Mouse (Mus musculus) left cerebral cortex, adult 2 months (tissue): ENCODE measurements around the gene Ehd2. TPM values are rescaled to one million over a fixed set of nuclear protein-coding genes. Genes with fewer than 3 reads are reported as not detected.
"Not testable (repeated sequence)": the region's sequence is repeated elsewhere in the genome, so short reads cannot be mapped to it uniquely, and the experiment has no call there.

ENCODE experiments used
- DNase-seq, 2 experiments: peaks; one replicate each; pipeline ENCODE4 v3.0.0; 2021 to 2022; ENCODE audit warnings: low spot score in 2 of 2, mixed read lengths in 1 of 2; ENCODE audit errors: extremely low spot score in 1 of 2
- H3K27ac ChIP-seq: fragments of 200-600 bp; 2 replicates; pipeline ENCODE4 v1.8.1; 2022
- H3K4me3 ChIP-seq: fragments of 200-600 bp; 2 replicates; pipeline ENCODE4 v1.8.1; 2022
- CTCF ChIP-seq: fragments of 200-600 bp; IDR thresholded peaks from 2 replicates; pipeline ENCODE4 v1.8.1; 2022; ENCODE audit warnings: antibody characterized with exemption, mild to moderate bottlenecking, moderate library complexity
- intact Hi-C: fragments of 180-260 bp; cut with DNase I; formaldehyde crosslinking; loops from one replicate; pipeline ENCODE4 v1.15.1; 2025
- total RNA-seq, 2 experiments: library from RNA; stranded (reverse); gene quantifications; 2 replicates each; pipeline ENCODE4 v1.2.3; 2021

Gene Ehd2
- total RNA-seq, 2 experiments from 2014 or later: 6.4 to 6.7 TPM

DNA sequence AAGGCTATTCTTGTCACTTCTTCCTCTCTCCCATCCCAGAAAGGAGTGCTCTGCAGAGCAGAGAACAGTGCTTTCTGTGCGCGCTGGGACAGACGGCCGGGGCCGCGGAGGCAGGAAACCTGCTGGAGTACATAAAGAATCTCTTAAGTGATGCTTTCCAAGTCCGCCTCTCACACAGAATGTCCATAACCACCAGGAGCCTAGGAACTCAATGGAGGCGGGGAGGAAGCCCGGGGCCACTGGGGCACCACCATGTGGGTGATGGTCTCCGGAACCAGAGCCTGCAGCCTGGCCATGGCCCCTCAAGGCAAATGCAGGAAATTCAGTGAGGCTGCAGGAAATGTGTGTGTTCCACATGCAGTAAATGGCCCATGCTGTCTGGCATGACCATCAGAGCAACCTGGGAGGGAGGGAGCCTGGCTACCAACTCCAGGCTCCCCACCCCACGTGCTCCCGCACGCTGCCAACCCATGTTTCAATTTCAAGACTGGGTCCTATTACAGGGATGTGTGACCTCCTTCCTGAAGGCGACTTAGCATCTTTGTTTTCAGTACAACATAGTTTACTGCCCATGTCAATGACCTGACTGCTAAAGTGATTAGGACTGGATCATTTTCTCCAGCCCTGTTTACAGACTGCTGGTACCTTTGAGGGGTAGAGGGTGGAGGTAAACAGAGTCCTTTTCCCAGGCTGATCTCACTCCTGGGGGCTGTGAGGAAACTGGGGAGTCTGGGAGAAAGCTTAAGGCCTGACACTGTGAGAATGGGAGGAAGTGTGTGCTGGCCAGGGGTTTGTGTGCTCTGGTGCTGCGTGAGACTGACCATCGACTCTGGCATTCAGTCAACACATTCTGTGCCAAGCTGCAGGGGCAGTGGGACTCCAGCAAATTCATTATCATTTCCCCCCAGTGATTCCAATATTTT lies 33.7 kb downstream of the Ehd2 start:
- TF ChIP-seq CTCF: no peak
- intact Hi-C loops: loop anchor here (1.0 kb wide), 2 partner anchors 12 to 13 kb away; no protein-coding TSS in a partner anchor
- Histone ChIP-seq H3K27ac (peak overlapping the region; percentile 70), H3K4me3 (no peak overlapping the region)
- DNase-seq: peak in 1 of 2 experiments; percentile 65

DNA sequence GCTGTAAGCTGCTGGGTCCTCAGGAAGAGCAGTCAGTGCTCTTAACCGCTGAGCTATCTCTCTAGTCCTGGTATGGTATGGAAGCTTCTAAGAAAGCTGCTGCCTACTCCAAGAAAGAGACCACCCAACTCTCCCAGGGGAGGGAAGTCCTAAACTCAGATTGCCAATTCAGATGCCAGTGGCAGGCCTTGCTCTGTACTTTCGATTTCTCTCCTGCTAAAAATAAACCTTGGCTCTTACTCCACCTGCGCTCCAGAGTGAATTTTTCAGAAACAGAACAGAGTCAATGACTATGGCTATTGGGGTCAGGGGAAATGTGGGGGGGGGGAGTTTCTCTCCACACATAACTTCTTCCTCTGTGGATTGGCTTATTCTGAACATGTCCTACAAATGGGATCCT lies 35.7 kb downstream of the Ehd2 start:
- intact Hi-C loops: no loop called here
- no peak for TF ChIP-seq CTCF
- Histone ChIP-seq H3K4me3 (no peak overlapping the region), H3K27ac (no peak overlapping the region)
- no peak for DNase-seq

DNA sequence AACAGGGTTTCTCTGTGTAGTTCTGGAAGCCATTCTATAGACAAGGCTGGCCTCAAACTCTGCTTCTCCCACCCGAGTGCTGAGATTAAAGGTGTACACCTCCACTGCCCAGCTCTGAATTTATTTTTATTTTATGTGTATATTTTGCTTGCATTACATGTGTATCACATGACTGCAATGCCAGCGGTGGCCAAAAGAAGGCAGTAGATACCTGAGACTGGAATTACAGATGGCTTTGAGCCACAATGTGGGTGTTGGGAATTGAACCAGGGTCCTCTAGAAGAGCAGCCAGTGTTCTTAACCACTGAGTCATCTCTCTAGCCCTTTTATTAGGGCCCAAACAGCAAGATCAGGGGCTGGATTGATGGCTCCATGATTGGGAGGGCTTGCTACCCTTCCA lies 36.8 kb downstream of the Ehd2 start:
- intact Hi-C loops: no loop called here
- TF ChIP-seq CTCF: peak; percentile 30
- no peak overlapping the region for H3K4me3 ChIP-seq
- no peak overlapping the region for H3K27ac ChIP-seq
- no peak for DNase-seq

DNA sequence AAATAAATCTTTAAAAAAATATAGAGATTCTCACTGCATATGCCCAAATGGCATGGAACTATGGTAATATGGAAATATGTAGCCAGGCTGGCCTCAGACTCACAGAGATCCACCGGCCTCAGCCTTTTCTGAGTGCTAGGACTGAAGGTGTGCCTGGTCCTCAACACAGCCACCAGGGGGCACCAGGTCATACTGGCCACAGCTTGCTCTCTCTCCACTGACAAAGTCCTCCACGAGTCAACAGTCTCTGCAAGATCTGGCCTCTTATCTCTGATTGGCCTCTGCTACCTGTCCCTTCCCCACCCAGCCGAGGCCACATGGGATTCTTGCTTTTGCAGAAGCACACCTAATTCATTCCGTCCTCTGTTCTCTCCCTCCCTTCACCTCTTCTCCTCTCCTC lies 37.5 kb downstream of the Ehd2 start:
- no peak overlapping the region for H3K4me3 ChIP-seq
- intact Hi-C loops: no loop called here
- no peak overlapping the region for H3K27ac ChIP-seq
- peak; percentile 63 for TF ChIP-seq CTCF
- no peak for DNase-seq

DNA sequence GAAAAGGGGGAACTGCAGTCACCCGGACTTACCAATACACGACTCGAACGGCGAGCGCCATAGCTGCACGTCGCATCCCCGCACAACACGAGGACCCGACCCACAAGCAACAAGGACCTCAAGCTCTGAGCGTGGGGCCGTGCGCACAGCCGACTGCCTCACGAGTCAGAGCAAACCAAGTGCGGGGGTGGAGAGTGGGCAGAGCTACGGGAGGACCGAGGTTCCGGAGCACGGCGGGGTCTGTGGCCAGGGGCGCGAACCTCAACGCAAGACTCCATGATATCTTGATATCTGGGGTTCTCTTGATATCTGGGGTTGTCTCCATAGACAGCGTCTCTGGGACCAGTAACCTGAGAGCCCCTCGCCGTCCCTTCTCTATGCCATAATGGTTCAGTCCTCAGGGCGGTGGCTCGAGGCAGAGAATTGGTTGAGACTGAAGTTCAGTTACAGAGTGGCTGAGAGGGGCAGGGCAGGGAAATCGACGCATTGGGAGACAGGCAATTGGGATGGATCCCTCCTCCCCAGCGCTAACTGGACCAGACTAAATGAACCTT lies 45.1 kb downstream of the Ehd2 start, which contains the start of gene Selenow:
Gene Selenow (minus strand): TSS at position 183 of the 554 bp plus-strand sequence.
- Histone ChIP-seq H3K4me3 (peak within 1 kb of the TSS; percentile 72), H3K27ac (peak within 1 kb of the TSS; percentile 100)
- intact Hi-C loops: no loop called here
- no peak for TF ChIP-seq CTCF
- DNase-seq: peak; percentile 91 to 92

DNA sequence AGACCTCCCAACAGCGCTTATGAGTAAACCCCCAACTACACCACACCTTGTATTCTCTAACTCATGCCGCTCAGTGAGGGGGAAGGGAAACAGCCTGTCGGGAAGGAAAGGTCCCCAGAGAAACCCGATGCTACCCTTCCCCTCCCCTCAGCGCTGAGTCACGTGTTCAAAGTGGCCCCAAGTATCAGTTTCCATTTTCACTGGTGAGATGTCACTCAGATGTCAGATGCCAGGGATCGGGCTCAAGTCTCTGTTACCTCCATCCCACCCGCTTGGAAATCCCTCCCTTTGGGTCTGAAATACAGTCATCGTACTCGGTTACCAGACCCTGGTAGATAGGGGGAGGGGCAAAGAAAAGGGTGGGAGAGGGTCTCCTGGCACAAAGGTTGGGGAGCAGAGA lies 45.6 kb downstream of the Ehd2 start:
- no peak for TF ChIP-seq CTCF
- Histone ChIP-seq H3K27ac (peak overlapping the region; percentile 100), H3K4me3 (peak overlapping the region; percentile 72)
- peak in 1 of 2 experiments; percentile 29 for DNase-seq
- intact Hi-C loops: no loop called here

DNA sequence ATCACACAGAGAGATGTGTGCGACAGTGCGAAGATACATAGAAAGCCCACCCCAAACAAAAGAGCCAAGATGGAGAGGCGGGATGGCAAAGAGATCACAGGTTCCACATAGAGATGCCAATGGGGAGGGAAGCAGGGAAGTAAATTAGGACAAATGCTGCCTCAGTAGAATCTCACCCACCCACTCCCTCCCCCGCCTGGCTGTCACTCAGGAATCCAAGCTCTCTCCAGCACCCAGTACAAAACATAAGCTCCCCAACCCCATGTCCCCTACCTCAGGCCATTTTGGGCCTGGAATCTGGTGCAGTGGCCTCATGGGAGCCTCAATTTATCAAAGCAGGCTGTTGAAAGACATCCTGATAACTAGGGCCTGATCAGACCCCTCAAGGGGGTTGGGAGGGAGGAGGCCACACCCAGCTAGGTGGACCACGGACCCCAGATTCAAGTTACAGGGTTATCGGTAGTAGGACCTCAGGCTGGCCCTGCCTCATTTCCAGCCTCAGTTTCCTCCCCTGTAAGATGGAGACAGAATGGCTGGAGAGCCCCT lies 46.6 kb downstream of the Ehd2 start:
- H3K4me3 ChIP-seq: peak overlapping the region; percentile 72
- TF ChIP-seq CTCF: no peak
- intact Hi-C loops: loop anchor here (1.0 kb wide), 1 partner anchor 13 kb away; no protein-coding TSS in a partner anchor
- peak overlapping the region; percentile 100 for H3K27ac ChIP-seq
- peak in 1 of 2 experiments; percentile 29 for DNase-seq

DNA sequence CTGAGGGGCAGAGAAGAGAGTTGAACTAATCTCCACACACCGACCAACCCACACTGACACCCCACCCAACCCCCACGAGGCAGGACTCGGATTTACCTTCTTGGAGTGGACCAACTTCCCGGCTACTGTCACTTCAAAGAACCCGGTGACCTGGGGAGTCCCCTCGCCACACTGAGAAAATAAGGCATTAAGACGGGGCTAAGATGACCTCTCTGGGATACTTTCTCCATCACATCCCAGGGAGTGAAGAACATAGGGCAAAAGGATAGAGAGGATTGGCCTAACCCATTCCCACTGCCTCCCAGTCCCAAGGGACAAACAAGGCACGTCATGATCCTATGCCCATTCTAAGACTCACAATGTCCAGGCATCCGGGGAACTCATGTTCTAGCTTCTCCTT lies 47.4 kb downstream of the Ehd2 start:
- intact Hi-C loops: loop anchor here (1.0 kb wide), 1 partner anchor 13 kb away; no protein-coding TSS in a partner anchor
- H3K4me3 ChIP-seq: peak overlapping the region; percentile 72
- no peak for DNase-seq

DNA sequence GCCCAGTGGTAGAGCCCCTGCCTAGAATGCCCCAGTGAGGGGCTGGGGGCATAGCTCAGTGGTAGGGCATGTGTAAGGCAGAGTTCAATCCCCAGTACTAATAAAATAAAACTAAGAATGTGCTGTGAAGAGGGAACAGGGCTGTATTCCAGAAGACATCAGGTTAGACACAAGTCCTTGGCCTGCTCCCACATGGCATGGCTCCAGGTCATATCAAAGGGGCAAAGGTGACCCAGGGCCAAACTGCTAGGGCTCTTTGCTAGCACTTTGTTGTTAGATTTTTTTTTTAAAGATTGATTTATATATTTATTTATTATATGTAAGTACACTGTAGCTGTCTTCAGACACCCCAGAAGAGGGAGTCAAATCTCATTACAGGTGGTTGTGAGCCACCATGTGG lies 49.0 kb downstream of the Ehd2 start:
- Histone ChIP-seq H3K27ac (no peak overlapping the region), H3K4me3 (no peak overlapping the region)
- no peak for DNase-seq
- TF ChIP-seq CTCF: no peak
- intact Hi-C loops: no loop called here

More for the DNA sequence above, 47.4 kb downstream of the Ehd2 start:
- peak overlapping the region; percentile 100 for H3K27ac ChIP-seq
- TF ChIP-seq CTCF: no peak

DNA sequence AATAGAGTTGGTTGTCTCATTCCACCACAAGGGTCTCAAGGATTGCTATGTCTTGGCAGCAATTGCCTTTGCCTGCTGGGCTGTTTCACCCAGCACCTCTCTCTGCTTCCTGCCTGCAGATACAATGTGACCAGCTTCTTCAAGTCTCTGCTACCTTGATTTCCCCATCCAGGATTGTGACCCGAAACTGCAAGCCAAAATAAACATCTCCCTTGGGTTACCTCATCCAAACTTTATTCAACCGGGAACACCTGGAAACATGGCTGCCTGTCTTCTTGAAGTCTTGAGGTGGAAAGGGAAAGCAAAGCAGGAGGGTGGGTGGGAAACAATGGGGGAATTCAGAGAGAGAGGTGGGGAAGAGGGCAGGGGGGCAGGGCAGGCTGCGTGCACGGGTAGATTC lies 50.4 kb downstream of the Ehd2 start:
- no peak for TF ChIP-seq CTCF
- intact Hi-C loops: no loop called here
- no peak for DNase-seq
- H3K27ac ChIP-seq: no peak overlapping the region
- no peak overlapping the region for H3K4me3 ChIP-seq

DNA sequence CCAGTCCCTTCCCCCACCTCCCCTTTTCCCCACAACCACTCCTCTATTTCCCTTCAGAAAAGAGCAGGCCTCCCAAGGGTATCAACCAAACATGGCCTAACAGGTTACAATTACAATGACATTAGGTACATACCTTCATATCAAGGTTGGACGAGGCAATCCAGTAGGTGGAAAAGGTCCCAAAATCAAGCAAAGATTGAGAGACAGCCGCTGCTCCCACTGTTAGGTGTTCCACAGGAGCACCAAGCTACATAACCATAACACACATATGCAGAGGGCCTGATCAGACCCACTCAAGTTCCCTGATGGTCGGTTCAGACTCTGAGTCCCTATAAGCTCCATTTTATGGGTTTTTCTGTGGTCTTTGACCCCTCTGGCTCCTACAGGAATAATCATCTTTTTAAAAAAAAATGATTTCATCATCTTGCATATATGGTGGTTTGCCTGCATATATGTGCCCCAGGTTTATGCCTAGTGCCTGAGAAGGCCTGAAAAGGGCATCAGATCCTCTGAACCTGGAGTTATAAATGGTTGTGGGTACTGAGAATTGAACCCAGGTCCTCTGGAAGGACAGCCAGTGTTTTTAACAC lies 51.1 kb downstream of the Ehd2 start:
- DNase-seq: no peak
- no peak for TF ChIP-seq CTCF
- intact Hi-C loops: no loop called here

DNA sequence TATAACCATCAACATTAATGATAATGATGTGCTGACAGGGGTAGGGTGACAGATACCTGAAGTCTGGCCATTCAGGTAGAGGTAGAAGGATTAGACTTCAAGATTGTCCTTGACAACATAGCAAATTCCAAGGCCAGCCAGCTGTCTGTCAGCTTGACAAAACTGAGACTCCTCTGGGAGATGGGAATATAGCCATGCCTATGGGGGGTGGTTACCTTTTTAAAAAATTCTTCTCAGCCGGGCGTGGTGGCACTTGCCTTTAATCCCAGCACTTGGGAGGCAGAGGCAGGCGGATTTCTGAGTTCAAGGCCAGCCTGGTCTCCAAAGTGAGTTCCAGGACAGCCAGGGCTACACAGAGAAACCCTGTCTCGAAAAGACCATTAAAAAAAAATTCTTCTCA lies 51.7 kb downstream of the Ehd2 start:
- H3K4me3 ChIP-seq, DNase-seq, H3K27ac ChIP-seq, intact Hi-C loops: not testable (repeated sequence)

More for the DNA sequence above, 51.1 kb downstream of the Ehd2 start:
- H3K4me3 ChIP-seq: no peak overlapping the region
- H3K27ac ChIP-seq: no peak overlapping the region
